Mouse (Mus musculus): ENCODE measurements around the gene Gmppa. TPM values are rescaled to one million over a fixed set of nuclear protein-coding genes. Genes with fewer than 3 reads are reported as not detected.
A peak's percentile ranks its signal among the peaks of the same experiment; 100 is the strongest.

The Gmppa gene
- polyA plus RNA-seq, 1 experiment from 2014 or later, result 57.1 TPM

GRCm38 (mm10) chr1:75440661-75441060, 4.9 kb downstream of the Gmppa start:
- Histone ChIP-seq H3K36me3 (replicated peaks) (peaks cover 24% of the 10 kb centered on the region), H3K9me3 (no peaks in the 10 kb centered on the region), H3K27me3 (replicated peaks; ENCODE audit: low read depth, poor library complexity, severe bottlenecking) (peaks cover 27% of the 10 kb centered on the region), H3K4me1 (peaks cover 75% of the 10 kb centered on the region), H3K27ac (replicated peaks) (0 out of 2 replicates have a peak overlapping the region, but pooled peaks have one; percentile 7), H3K4me3 (no peak overlapping the region)
- DNase-seq (ENCODE audit: low spot score), result no peak
- WGBS, result 93% methylated on average over 7 of the region's 7 CpGs

- Histone ChIP-seq H3K9me3 (no peaks in the 10 kb centered on the region), H3K36me3 (replicated peaks) (peaks cover 24% of the 10 kb centered on the region), H3K4me3 (no peak overlapping the region), H3K27ac (replicated peaks) (0 out of 2 replicates have a peak overlapping the region, but pooled peaks have one; percentile 78), H3K4me1 (peaks cover 77% of the 10 kb centered on the region), H3K27me3 (replicated peaks; ENCODE audit: low read depth, poor library complexity, severe bottlenecking) (peaks cover 36% of the 10 kb centered on the region)
- DNase-seq (ENCODE audit: low spot score), result no peak
- WGBS, result 88% methylated on average over 15 of the region's 15 CpGs
Observed at GRCm38 (mm10) chr1:75441471-75441996, 5.8 kb downstream of the Gmppa start.

- Histone ChIP-seq H3K36me3 (replicated peaks) (peaks cover 24% of the 10 kb centered on the region), H3K9me3 (no peaks in the 10 kb centered on the region), H3K4me1 (peaks cover 77% of the 10 kb centered on the region), H3K27ac (replicated peaks) (peak overlapping the region; percentile 78; the same call in 1 of the 2 replicates), H3K27me3 (replicated peaks; ENCODE audit: low read depth, poor library complexity, severe bottlenecking) (peaks cover 42% of the 10 kb centered on the region), H3K4me3 (no peak overlapping the region)
- 88% methylated on average over 9 of the region's 9 CpGs for WGBS
- DNase-seq (ENCODE audit: low spot score), result no peak
Observed at GRCm38 (mm10) chr1:75442171-75442570, 6.4 kb downstream of the Gmppa start.

GRCm38 (mm10) chr1:75442811-75443210, 7.1 kb downstream of the Gmppa start:
- peaks cover 48% of the 10 kb centered on the region for H3K27me3 ChIP-seq (replicated peaks; ENCODE audit: low read depth, poor library complexity, severe bottlenecking)
- peak overlapping the region; percentile 78 for H3K27ac ChIP-seq (replicated peaks)
- peaks cover 24% of the 10 kb centered on the region for H3K36me3 ChIP-seq (replicated peaks)
- H3K9me3 ChIP-seq, result no peaks in the 10 kb centered on the region
- DNase-seq (ENCODE audit: low spot score), result no peak
- peaks cover 79% of the 10 kb centered on the region for H3K4me1 ChIP-seq
- 44% methylated on average over 8 of the region's 8 CpGs for WGBS
- no peak overlapping the region for H3K4me3 ChIP-seq

GRCm38 (mm10) chr1:75443247-75444024, 7.7 kb downstream of the Gmppa start:
- Histone ChIP-seq H3K27me3 (replicated peaks; ENCODE audit: low read depth, poor library complexity, severe bottlenecking) (peaks cover 55% of the 10 kb centered on the region), H3K4me1 (peaks cover 85% of the 10 kb centered on the region), H3K4me3 (no peak overlapping the region), H3K36me3 (replicated peaks) (peaks cover 24% of the 10 kb centered on the region), H3K9me3 (no peaks in the 10 kb centered on the region), H3K27ac (replicated peaks) (peak overlapping the region; percentile 78)
- 20% methylated on average over 13 of the region's 13 CpGs for WGBS
- DNase-seq (ENCODE audit: low spot score), result peak; percentile 41

- Histone ChIP-seq H3K4me3 (0 out of 2 replicates have a peak overlapping the region, but pooled peaks have one; percentile 14), H3K27ac (replicated peaks) (peak overlapping the region; percentile 78), H3K36me3 (replicated peaks) (peaks cover 24% of the 10 kb centered on the region), H3K4me1 (peaks cover 86% of the 10 kb centered on the region), H3K27me3 (replicated peaks; ENCODE audit: low read depth, poor library complexity, severe bottlenecking) (peaks cover 62% of the 10 kb centered on the region), H3K9me3 (no peaks in the 10 kb centered on the region)
- 23% methylated on average over 3 of the region's 3 CpGs for WGBS
- peak; percentile 61 for DNase-seq (ENCODE audit: low spot score)
Observed at GRCm38 (mm10) chr1:75444208-75444607, 8.5 kb downstream of the Gmppa start.

GRCm38 (mm10) chr1:75445141-75445701, 9.5 kb downstream of the Gmppa start:
- Histone ChIP-seq H3K4me1 (peaks cover 91% of the 10 kb centered on the region), H3K36me3 (replicated peaks) (peaks cover 23% of the 10 kb centered on the region), H3K27ac (replicated peaks) (peak overlapping the region; percentile 81), H3K27me3 (replicated peaks; ENCODE audit: low read depth, poor library complexity, severe bottlenecking) (peaks cover 73% of the 10 kb centered on the region), H3K9me3 (no peaks in the 10 kb centered on the region), H3K4me3 (peak overlapping the region; percentile 47; the same call in 1 of the 2 replicates)
- DNase-seq (ENCODE audit: low spot score), result no peak
- WGBS, result 18% methylated on average over 9 of the region's 9 CpGs

- peaks cover 98% of the 10 kb centered on the region for H3K4me1 ChIP-seq
- under 1% methylated on average over 22 of the region's 22 CpGs for WGBS
- H3K27me3 ChIP-seq (replicated peaks; ENCODE audit: low read depth, poor library complexity, severe bottlenecking), result peaks cover 80% of the 10 kb centered on the region
- H3K4me3 ChIP-seq, result peak overlapping the region; percentile 47
- H3K9me3 ChIP-seq, result no peaks in the 10 kb centered on the region
- peaks cover 16% of the 10 kb centered on the region; the same call in 1 of the 2 replicates for H3K36me3 ChIP-seq (replicated peaks)
- peak overlapping the region; percentile 81 for H3K27ac ChIP-seq (replicated peaks)
- peak; percentile 87 for DNase-seq (ENCODE audit: low spot score)
Observed at GRCm38 (mm10) chr1:75445751-75446611, 10.3 kb downstream of the Gmppa start.

GRCm38 (mm10) chr1:75446656-75447055, 10.9 kb downstream of the Gmppa start:
- peaks cover 100% of the 10 kb centered on the region for H3K4me1 ChIP-seq
- peaks cover 9% of the 10 kb centered on the region; the same call in 1 of the 2 replicates for H3K36me3 ChIP-seq (replicated peaks)
- H3K9me3 ChIP-seq, result no peaks in the 10 kb centered on the region
- H3K4me3 ChIP-seq, result peak overlapping the region; percentile 47
- WGBS, result 4% methylated on average over 20 of the region's 20 CpGs
- H3K27ac ChIP-seq (replicated peaks), result peak overlapping the region; percentile 81
- peak; percentile 50 for DNase-seq (ENCODE audit: low spot score)
- H3K27me3 ChIP-seq (replicated peaks; ENCODE audit: low read depth, poor library complexity, severe bottlenecking), result peaks cover 87% of the 10 kb centered on the region

GRCm38 (mm10) chr1:75447265-75448051, 11.7 kb downstream of the Gmppa start:
- whole genome bisulfite sequencing, result 3% methylated on average over 10 of the region's 10 CpGs
- Histone ChIP-seq H3K4me3 (peak overlapping the region; percentile 47), H3K27me3 (replicated peaks; ENCODE audit: low read depth, poor library complexity, severe bottlenecking) (peaks cover 91% of the 10 kb centered on the region), H3K27ac (replicated peaks) (peak overlapping the region; percentile 81), H3K36me3 (replicated peaks) (peaks cover under 1% of the 10 kb centered on the region; the same call in 1 of the 2 replicates), H3K4me1 (peaks cover 100% of the 10 kb centered on the region), H3K9me3 (no peaks in the 10 kb centered on the region)
- DNase-seq (ENCODE audit: low spot score), result peak; percentile 51

- peak; percentile 75 for DNase-seq (ENCODE audit: low spot score)
- WGBS, result 1% methylated on average over 7 of the region's 7 CpGs
- Histone ChIP-seq H3K9me3 (no peaks in the 10 kb centered on the region), H3K4me1 (peaks cover 100% of the 10 kb centered on the region), H3K27ac (replicated peaks) (peak overlapping the region; percentile 81), H3K4me3 (peak overlapping the region; percentile 47), H3K36me3 (replicated peaks) (no peaks in the 10 kb centered on the region), H3K27me3 (replicated peaks; ENCODE audit: low read depth, poor library complexity, severe bottlenecking) (peaks cover 97% of the 10 kb centered on the region)
Observed at GRCm38 (mm10) chr1:75448052-75448431, 12.3 kb downstream of the Gmppa start.

All from embryonic facial prominence, embryonic 10.5 days (tissue).